Mouse (Mus musculus): ENCODE results near the gene Cideb.

- TF ChIP-seq CTCF (IDR thresholded peaks at IDR 0.05; ENCODE audit: extremely low read depth, insufficient read length, insufficient replicate concordance, low read depth, low read length) (no peak), POLR2A (IDR thresholded peaks at IDR 0.05; ENCODE audit: low read depth, low read length) (no peak)
Measured at GRCm38 (mm10) chr14:55714893-55715292, 43.4 kb downstream of the Cideb start.

Data from small intestine, adult 2 months (tissue).